Mouse (Mus musculus): ENCODE measurements at regions not wholly inside any gene's neighbourhood (a gene's known extent, or its start where the extent isn't known, plus 50 kb on each side); places are given as distances from the start of the nearest gene placed in this dataset.

- Histone ChIP-seq H3K36me3 (ENCODE audit: insufficient read depth, low read length) (no peaks in the 10 kb centered on the region), H3K4me1 (replicated peaks; ENCODE audit: low read depth, low read length) (peaks cover 10% of the 10 kb centered on the region), H3K9me3 (ENCODE audit: low read length) (no peaks in the 10 kb centered on the region), H3K27me3 (ENCODE audit: insufficient read depth, low read length) (peaks cover 3% of the 10 kb centered on the region; the same call in 1 of the 2 replicates), H3K4me3 (replicated peaks; ENCODE audit: low read length) (no peak overlapping the region)
- no peak for TF ChIP-seq NANOG (IDR thresholded peaks at IDR 0.05; ENCODE audit: borderline replicate concordance, low read length)
- no peak for TF ChIP-seq POU5F1 (IDR thresholded peaks at IDR 0.05; ENCODE audit: borderline replicate concordance, low read length)
These were observed 83.3 kb upstream of the Id2 start for GRCm38 (mm10) chr12:25180289-25180688.

- peaks cover 3% of the 10 kb centered on the region; the same call in 1 of the 2 replicates for H3K27me3 ChIP-seq (ENCODE audit: insufficient read depth, low read length)
- H3K9me3 ChIP-seq (ENCODE audit: low read length) = no peaks in the 10 kb centered on the region
- peaks cover 5% of the 10 kb centered on the region for H3K4me1 ChIP-seq (replicated peaks; ENCODE audit: low read depth, low read length)
- no peaks in the 10 kb centered on the region for H3K36me3 ChIP-seq (ENCODE audit: insufficient read depth, low read length)
- H3K4me3 ChIP-seq (replicated peaks; ENCODE audit: low read length) = no peak overlapping the region
- TF ChIP-seq POU5F1 (IDR thresholded peaks at IDR 0.05; ENCODE audit: borderline replicate concordance, low read length) = no peak
- TF ChIP-seq CTCF (conservative IDR thresholded peaks at IDR 0.05; ENCODE audit: low read length) = no peak
- no peak for TF ChIP-seq NANOG (IDR thresholded peaks at IDR 0.05; ENCODE audit: borderline replicate concordance, low read length)
These were observed 81.7 kb upstream of the Id2 start for GRCm38 (mm10) chr12:25178491-25179115.

- Histone ChIP-seq H3K4me3 (replicated peaks; ENCODE audit: low read length) (no peak overlapping the region), H3K9me3 (ENCODE audit: low read length) (no peaks in the 10 kb centered on the region), H3K36me3 (ENCODE audit: insufficient read depth, low read length) (no peaks in the 10 kb centered on the region), H3K27me3 (ENCODE audit: insufficient read depth, low read length) (no peaks in the 10 kb centered on the region), H3K4me1 (replicated peaks; ENCODE audit: low read depth, low read length) (no peaks in the 10 kb centered on the region)
- no peak for TF ChIP-seq CTCF (conservative IDR thresholded peaks at IDR 0.05; ENCODE audit: low read length)
- TF ChIP-seq POU5F1 (IDR thresholded peaks at IDR 0.05; ENCODE audit: borderline replicate concordance, low read length) = no peak
- TF ChIP-seq NANOG (IDR thresholded peaks at IDR 0.05; ENCODE audit: borderline replicate concordance, low read length) = no peak
These were observed 80.9 kb upstream of the Id2 start for GRCm38 (mm10) chr12:25177827-25178226.

- H3K4me1 ChIP-seq (replicated peaks; ENCODE audit: low read depth, low read length) = no peaks in the 10 kb centered on the region
- no peaks in the 10 kb centered on the region for H3K27me3 ChIP-seq (ENCODE audit: insufficient read depth, low read length)
- no peaks in the 10 kb centered on the region for H3K36me3 ChIP-seq (ENCODE audit: insufficient read depth, low read length)
- H3K4me3 ChIP-seq (replicated peaks; ENCODE audit: low read length) = no peak overlapping the region
- no peaks in the 10 kb centered on the region for H3K9me3 ChIP-seq (ENCODE audit: low read length)
- TF ChIP-seq CTCF (conservative IDR thresholded peaks at IDR 0.05; ENCODE audit: low read length) = no peak
- TF ChIP-seq POU5F1 (IDR thresholded peaks at IDR 0.05; ENCODE audit: borderline replicate concordance, low read length) = no peak
- no peak for TF ChIP-seq NANOG (IDR thresholded peaks at IDR 0.05; ENCODE audit: borderline replicate concordance, low read length)
These were observed 79.6 kb upstream of the Id2 start for GRCm38 (mm10) chr12:25176565-25176964.

- H3K4me1 ChIP-seq (replicated peaks; ENCODE audit: low read depth, low read length) = no peaks in the 10 kb centered on the region; the same call in 1 of the 2 replicates
- no peak overlapping the region for H3K4me3 ChIP-seq (replicated peaks; ENCODE audit: low read length)
- H3K27me3 ChIP-seq (ENCODE audit: insufficient read depth, low read length) = 0 out of 2 replicates have a peak, but pooled peaks cover 5% of the 10 kb centered on the region
- TF ChIP-seq POU5F1 (IDR thresholded peaks at IDR 0.05; ENCODE audit: borderline replicate concordance, low read length) (no peak), CTCF (conservative IDR thresholded peaks at IDR 0.05; ENCODE audit: low read length) (no peak), NANOG (IDR thresholded peaks at IDR 0.05; ENCODE audit: borderline replicate concordance, low read length) (no peak)
- no peaks in the 10 kb centered on the region for H3K9me3 ChIP-seq (ENCODE audit: low read length)
- no peaks in the 10 kb centered on the region for H3K36me3 ChIP-seq (ENCODE audit: insufficient read depth, low read length)
These were observed 76.1 kb upstream of the Id2 start for GRCm38 (mm10) chr12:25173064-25173463.

GRCm38 (mm10) chr12:25172450-25172849, 75.5 kb upstream of the Id2 start:
- Histone ChIP-seq H3K9me3 (ENCODE audit: low read length) (no peaks in the 10 kb centered on the region), H3K4me3 (replicated peaks; ENCODE audit: low read length) (no peak overlapping the region), H3K27me3 (ENCODE audit: insufficient read depth, low read length) (0 out of 2 replicates have a peak, but pooled peaks cover 5% of the 10 kb centered on the region), H3K4me1 (replicated peaks; ENCODE audit: low read depth, low read length) (no peaks in the 10 kb centered on the region; the same call in 1 of the 2 replicates), H3K36me3 (ENCODE audit: insufficient read depth, low read length) (no peaks in the 10 kb centered on the region)
- no peak for TF ChIP-seq CTCF (conservative IDR thresholded peaks at IDR 0.05; ENCODE audit: low read length)
- no peak for TF ChIP-seq NANOG (IDR thresholded peaks at IDR 0.05; ENCODE audit: borderline replicate concordance, low read length)
- TF ChIP-seq POU5F1 (IDR thresholded peaks at IDR 0.05; ENCODE audit: borderline replicate concordance, low read length) = no peak

- TF ChIP-seq POU5F1 (IDR thresholded peaks at IDR 0.05; ENCODE audit: borderline replicate concordance, low read length) (no peak), NANOG (IDR thresholded peaks at IDR 0.05; ENCODE audit: borderline replicate concordance, low read length) (no peak), CTCF (conservative IDR thresholded peaks at IDR 0.05; ENCODE audit: low read length) (no peak)
- no peaks in the 10 kb centered on the region for H3K36me3 ChIP-seq (ENCODE audit: insufficient read depth, low read length)
These were observed 72.7 kb upstream of the Id2 start for GRCm38 (mm10) chr12:25169611-25170010.

GRCm38 (mm10) chr12:25168213-25168545, 71.2 kb upstream of the Id2 start:
- H3K4me1 ChIP-seq (replicated peaks; ENCODE audit: low read depth, low read length) = peaks cover 13% of the 10 kb centered on the region
- 0 out of 2 replicates have a peak, but pooled peaks cover 8% of the 10 kb centered on the region for H3K27me3 ChIP-seq (ENCODE audit: insufficient read depth, low read length)
- H3K36me3 ChIP-seq (ENCODE audit: insufficient read depth, low read length) = no peaks in the 10 kb centered on the region
- no peaks in the 10 kb centered on the region for H3K9me3 ChIP-seq (ENCODE audit: low read length)
- H3K4me3 ChIP-seq (replicated peaks; ENCODE audit: low read length) = no peak overlapping the region
- TF ChIP-seq POU5F1 (IDR thresholded peaks at IDR 0.05; ENCODE audit: borderline replicate concordance, low read length) = no peak
- no peak for TF ChIP-seq NANOG (IDR thresholded peaks at IDR 0.05; ENCODE audit: borderline replicate concordance, low read length)
- no peak for TF ChIP-seq CTCF (conservative IDR thresholded peaks at IDR 0.05; ENCODE audit: low read length)

More at GRCm38 (mm10) chr12:25169611-25170010, 72.7 kb upstream of the Id2 start:
- H3K27me3 ChIP-seq (ENCODE audit: insufficient read depth, low read length) = 0 out of 2 replicates have a peak, but pooled peaks cover 8% of the 10 kb centered on the region
- H3K4me1 ChIP-seq (replicated peaks; ENCODE audit: low read depth, low read length) = peaks cover 7% of the 10 kb centered on the region
- H3K4me3 ChIP-seq (replicated peaks; ENCODE audit: low read length) = no peak overlapping the region
- H3K9me3 ChIP-seq (ENCODE audit: low read length) = no peaks in the 10 kb centered on the region
